Mouse (Mus musculus) cerebellum, adult 2 months (tissue): ENCODE data around the gene Arhgap33.

ENCODE experiments used
- CTCF ChIP-seq: fragments of 200-500 bp; IDR thresholded peaks from 2 replicates; pipeline ENCODE4 v1.5.1; 2011; ENCODE audit warnings: low read depth, mild to moderate bottlenecking, control low read depth, low read length, moderate library complexity, borderline replicate concordance; ENCODE audit not compliant: insufficient read depth
- POLR2A ChIP-seq: fragments of 200-500 bp; IDR thresholded peaks from 2 replicates; pipeline ENCODE4 v1.6.1; 2011; ENCODE audit warnings: low read length, control low read depth, borderline replicate concordance; ENCODE audit not compliant: insufficient read depth

- no peak for TF ChIP-seq POLR2A
- TF ChIP-seq CTCF: no peak
These were observed 8.5 kb downstream of the Arhgap33 start for GRCm38 (mm10) chr7:30526399-30526798.
